Mouse (Mus musculus) induced T-regulatory cell, adult 2 months (primary cell): ENCODE results near the gene Plekho2.

Experiments used
- DNase-seq: peaks from one replicate; pipeline ENCODE4 v3.0.0-alpha.2; 2012; ENCODE audit warnings: low read depth

The Plekho2 gene

DNA sequence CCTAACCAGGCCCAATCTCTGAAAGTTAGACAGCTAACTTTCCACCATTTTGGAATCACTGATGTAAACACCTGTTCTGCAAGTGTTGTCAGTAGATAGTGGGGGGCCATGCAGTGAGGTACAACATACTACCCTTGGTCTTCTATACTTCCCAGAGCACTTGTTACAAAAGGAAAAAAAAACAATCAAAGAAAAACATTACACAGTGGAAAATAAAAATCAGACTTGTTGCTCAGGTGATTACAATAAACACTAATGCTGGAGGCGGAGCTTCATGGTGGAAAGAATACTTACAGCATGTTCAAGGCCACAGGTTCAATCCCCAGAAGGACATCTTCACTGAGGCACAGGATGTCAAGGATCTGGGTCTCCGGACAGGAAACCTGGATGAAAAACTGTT lies 27.1 kb downstream of the Plekho2 start:
- peak; percentile 76 for DNase-seq

- peak; percentile 76 for DNase-seq
Measured at GRCm38 (mm10) chr9:65552141-65552540, 27.7 kb downstream of the Plekho2 start.

DNA sequence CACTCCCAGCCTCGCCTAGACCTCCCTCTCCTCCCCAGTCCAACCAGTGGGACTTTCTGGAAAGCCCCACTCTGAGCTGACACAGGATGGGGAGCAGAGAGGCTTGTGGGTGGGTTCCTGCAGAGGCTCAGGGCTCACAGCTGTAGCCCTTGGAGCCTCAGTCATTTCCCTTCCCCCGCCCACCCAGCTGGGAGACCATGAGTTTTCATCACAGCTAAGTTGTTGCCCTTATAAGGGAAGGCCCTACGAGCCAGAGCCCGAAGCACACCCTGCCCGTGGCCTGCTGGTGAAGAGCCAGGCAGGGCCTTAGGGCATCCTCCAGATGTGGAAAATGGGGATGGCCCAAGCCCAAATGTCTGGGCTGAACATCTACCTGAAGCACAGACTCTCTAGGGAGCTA lies 28.8 kb downstream of the Plekho2 start:
- peak; percentile 93 for DNase-seq

- DNase-seq, result peak; percentile 66
Measured at GRCm38 (mm10) chr9:65550079-65550831, 29.6 kb downstream of the Plekho2 start.

- peak; percentile 66 for DNase-seq
Measured at GRCm38 (mm10) chr9:65549643-65550042, 30.2 kb downstream of the Plekho2 start.

DNA sequence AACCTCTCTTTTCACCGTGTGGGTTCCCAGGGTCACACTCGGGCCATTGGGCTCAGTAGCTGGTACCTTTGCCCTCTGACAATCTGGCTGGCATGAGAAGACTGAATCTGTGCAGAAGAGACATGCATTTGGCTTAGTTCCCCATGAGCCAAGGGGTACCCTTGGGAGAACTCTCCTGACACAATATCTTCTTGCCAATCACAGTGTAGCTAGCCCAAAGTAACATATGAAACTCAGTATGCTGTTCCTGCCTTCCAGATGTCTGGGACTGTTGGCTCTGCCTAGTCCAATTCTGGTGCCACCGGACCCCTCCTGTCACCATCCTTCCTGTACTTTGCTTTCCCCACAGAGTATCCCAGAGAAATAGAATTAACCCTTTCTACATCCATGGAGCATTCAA lies 30.7 kb downstream of the Plekho2 start:
- no peak for DNase-seq

DNA sequence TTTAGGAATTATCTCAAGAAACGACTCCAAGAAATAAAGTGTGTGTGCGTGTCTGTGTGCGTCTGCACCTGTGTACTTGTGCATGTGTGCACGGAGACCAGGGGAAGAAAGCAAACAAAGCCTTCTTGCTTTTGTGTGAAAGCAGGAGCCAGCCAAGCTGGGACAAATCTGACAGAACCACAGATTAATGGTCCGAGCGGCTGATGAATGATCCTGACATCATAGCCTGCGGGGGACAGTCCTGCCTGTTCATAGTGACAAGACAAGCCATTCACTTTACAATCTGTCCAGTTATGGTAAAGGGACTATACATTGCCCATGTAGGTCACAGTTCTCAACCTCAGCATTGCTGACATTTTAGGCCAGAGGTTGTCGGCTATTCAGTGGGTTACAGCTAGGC lies 31.5 kb downstream of the Plekho2 start:
- no peak for DNase-seq

- no peak for DNase-seq
Measured at GRCm38 (mm10) chr9:65547844-65548243, 32.0 kb downstream of the Plekho2 start.

GRCm38 (mm10) chr9:65547111-65547510 lies 32.7 kb downstream of the Plekho2 start:
- DNase-seq, result no peak

- no peak for DNase-seq
Measured at GRCm38 (mm10) chr9:65546413-65546695, 33.5 kb downstream of the Plekho2 start.

GRCm38 (mm10) chr9:65545635-65546412 lies 34.0 kb downstream of the Plekho2 start:
- DNase-seq, result peak; percentile 49

- DNase-seq, result no peak
Measured at GRCm38 (mm10) chr9:65542111-65542524, 37.7 kb downstream of the Plekho2 start.

GRCm38 (mm10) chr9:65541126-65542068 lies 38.4 kb downstream of the Plekho2 start:
- DNase-seq, result peak; percentile 92

DNA sequence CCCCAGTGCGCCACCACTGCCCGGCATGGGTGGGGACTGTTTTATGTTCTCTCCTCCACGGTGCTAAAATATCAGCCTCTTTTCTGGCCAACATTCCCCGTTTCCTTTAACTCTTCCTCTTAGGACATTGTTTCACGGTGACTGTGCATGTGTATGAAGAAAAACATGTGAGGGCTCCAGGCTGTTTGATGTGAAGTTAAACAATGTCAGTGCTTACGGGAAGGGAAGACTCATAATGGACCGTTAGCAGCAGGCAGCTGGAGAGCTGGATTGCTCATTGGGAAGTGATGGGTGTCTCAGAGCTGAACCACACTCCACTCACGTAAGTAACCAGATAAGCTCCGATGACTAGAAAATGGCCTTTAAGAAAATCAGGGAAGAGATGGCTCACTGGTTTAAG lies 40.1 kb downstream of the Plekho2 start:
- no peak for DNase-seq

DNA sequence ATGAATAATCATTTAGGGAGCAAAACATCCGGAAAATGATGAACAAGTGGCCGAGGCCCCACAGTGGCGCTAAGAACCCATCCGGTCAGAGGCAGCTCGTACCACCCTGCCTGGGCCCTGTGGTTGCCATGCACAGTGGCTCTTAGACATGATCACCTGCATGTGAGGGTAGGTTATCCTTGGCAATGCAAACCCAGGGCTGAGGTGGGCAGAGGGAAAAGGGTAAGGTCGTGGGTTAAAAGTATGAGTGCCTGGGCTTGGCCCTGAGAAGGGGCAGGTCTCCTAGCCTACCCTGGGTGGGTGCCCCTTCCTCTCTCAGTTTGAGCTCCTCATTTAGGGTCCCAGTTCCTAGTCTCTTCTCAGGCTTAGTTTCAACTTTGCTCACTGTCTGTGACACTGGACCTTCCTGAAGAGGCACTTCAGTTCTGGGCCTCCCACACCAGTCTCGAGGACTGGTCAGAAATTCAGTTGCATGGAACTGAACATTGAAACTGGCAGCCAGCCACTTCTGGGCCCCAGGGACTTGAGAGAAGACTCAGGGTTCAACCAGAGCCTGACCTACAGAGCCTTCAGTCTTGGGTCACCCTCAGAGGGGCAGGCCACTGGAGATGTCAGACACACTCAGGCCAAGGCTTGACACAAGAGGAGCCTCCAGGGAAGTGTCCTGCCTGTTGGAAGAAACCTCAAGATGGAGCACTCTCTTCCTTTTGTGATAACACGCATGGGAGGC lies 41.8 kb downstream of the Plekho2 start:
- DNase-seq, result no peak

DNA sequence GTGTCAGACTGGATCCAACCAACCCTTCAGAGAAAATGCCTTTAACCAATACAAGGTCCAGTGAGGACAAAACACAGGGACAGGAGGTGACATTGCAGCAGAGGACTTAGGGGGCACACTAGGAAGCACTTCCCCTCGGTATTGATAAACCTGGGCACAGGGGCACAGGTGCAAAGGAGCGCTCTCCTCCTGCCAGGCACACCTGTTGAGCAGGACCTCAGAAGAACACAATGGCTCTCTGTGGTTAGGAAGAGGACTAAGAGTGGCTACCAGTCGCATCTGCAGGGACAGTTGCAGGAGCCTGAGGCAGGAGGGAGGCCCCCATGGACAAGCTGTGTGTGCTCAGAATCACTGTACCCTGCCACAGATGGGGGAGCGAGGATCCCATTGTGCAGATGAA lies 43.3 kb downstream of the Plekho2 start:
- DNase-seq, result no peak

DNA sequence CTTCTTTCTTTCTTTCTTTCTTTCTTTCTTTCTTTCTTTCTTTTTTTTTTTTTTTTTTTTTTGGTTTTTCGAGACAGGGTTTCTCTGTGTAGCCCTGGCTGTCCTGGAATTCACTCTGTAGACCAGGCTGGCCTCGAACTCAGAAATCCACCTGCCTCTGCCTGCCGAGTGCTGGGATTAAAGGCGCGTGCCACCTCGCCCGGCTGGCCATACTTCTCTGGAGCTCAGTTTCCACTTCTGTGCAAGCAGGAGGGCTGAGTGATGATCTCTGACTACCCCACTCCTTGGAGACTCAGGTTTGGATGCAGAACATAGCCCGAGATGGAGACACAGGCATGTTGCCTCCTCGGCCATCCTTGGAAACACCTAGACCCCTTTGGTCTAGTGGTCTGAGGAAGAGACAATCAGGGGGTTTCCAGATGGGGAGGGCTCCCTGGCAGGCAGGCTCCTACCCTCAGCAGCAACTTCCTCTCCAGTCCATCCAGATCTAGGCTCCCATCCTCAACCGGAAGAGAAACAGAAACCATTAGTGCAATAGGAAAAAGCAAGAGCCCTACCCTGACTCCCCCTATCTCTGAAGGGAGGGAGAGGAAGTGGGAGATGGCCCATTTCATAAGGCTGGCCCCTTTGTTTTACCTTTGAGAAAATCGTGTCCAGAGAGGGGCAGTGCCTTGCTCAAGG lies 43.9 kb downstream of the Plekho2 start:
- DNase-seq, result peak; percentile 80

DNA sequence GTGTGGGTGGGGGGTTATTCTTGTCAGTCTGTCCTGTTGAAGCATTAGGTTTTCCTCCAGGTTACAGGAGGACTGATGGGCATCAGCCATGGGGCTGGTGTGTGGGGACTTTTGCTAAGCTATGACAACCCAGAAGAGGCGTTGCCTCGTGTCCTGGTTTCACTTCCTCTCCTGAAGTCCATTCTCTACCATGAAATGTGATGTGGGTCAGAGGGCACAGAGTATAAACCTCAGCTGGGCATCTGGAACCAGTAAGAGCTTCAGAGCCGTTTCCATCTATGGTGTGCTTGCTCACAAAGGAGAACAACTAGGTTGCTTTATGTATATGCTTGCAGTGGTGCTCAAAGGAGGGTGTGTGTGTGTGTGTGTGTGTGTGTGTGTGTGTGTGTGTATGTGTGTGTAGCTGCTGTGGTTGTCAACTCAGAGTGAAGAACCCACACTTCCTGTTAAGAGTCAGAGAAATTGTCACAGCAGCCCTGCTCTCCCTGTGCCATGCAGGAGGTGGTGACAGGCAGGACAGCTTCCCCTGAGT lies 44.6 kb downstream of the Plekho2 start:
- peak; percentile 89 for DNase-seq

GRCm38 (mm10) chr9:65534111-65534510 lies 45.7 kb downstream of the Plekho2 start:
- no peak for DNase-seq

- no peak for DNase-seq
Measured at GRCm38 (mm10) chr9:65532986-65533385, 46.9 kb downstream of the Plekho2 start.

DNA sequence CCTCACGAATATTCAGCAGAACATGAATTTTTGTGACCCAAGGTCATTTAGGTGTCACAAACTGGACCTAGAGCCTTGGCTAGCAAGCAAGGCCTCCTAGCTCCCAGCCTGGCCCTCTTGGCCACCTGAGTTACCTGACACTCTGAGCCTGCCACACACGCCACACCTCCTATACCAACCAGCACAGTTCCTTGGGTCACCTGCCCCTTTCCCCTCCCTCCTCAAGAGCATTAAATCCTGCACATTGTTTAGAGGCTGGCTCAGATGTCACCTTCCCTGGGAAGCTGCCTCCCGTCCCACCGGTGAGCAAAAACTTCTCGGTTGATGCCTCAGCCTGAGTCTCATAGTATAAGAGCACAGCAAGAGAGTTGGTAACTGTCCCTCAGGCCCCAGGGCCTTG lies 48.6 kb downstream of the Plekho2 start:
- no peak for DNase-seq
